Comparison of ENCODE assay signal across 18 mouse cellular contexts in the genomic region with DNA sequence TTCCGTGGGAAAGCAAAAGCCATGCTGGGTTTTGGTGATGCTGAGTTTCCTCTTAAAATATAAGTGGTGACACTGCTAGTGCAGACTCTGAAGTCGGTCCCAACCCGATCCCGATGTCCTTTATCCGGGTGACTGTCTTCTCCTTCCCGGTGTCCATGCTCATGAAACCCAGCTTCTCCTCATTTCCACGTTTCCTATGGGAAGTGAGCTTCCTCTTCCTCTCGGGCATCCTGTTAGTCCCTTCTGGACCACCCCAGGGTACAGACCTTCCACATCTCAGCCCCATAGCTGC. TPM values are rescaled to one million over a fixed set of nuclear protein-coding genes. Genes with fewer than 3 reads are reported as not detected.
"Had no signal": no experiment of that assay in that cellular context is flagged by ENCODE, and none has a peak within 500 bp of the region (broad histone marks: within the 10 kb centered on the region; RNA-seq: fewer than 3 reads in every experiment).

No protein-coding gene starts in this region.

- H3K27ac ChIP-seq: kidney, postnatal 0 days; limb, embryonic 12.5 days; liver, embryonic 13.5 days; lung, embryonic 15.5 days; macrophage; neural tube, embryonic 13.5 days; stomach, postnatal 0 days had no signal

- H3K9ac ChIP-seq: limb, embryonic 12.5 days; liver, embryonic 13.5 days; liver, postnatal 0 days; lung, embryonic 15.5 days had no signal

- H3K36me3 ChIP-seq: limb, embryonic 12.5 days; liver, embryonic 13.5 days; lung, embryonic 15.5 days; neural tube, embryonic 13.5 days had no signal

- H3K4me3 ChIP-seq: limb, embryonic 12.5 days; liver, embryonic 13.5 days; lung, embryonic 15.5 days; megakaryocyte, embryonic 14.5 days; neural tube, embryonic 13.5 days had no signal

- H3K9me3 ChIP-seq: limb, embryonic 12.5 days; liver, embryonic 13.5 days; lung, embryonic 15.5 days; neural tube, embryonic 13.5 days had no signal

- ATAC-seq: liver, postnatal 0 days had no signal

- H3K4me2 ChIP-seq: limb, embryonic 12.5 days; liver, embryonic 13.5 days; lung, embryonic 15.5 days; neural tube, embryonic 13.5 days had no signal

- DNase-seq: kidney, adult 11 months; kidney, adult 9 months; kidney, postnatal 36 days; layer of hippocampus, adult 9-11 months; liver; liver, embryonic 13.5 days; liver, postnatal 0 days; lung, postnatal 14 days; right cerebral cortex, postnatal 25 days; thymus, adult 18-20 months; thymus, postnatal 14 days had no signal

- H3K4me1 ChIP-seq: limb, embryonic 12.5 days; liver, embryonic 13.5 days; lung, embryonic 15.5 days had no signal

RNA-seq across cellular contexts. Expression of a gene that starts 13.4 kb away (rescaled TPM):
- polyA plus RNA-seq: macrophage; neural tube, embryonic 13.5 days had no signal
